Mouse (Mus musculus) C2C12 (cell line): ENCODE results near the gene Cabp1. TPM values are rescaled to one million over a fixed set of nuclear protein-coding genes. Genes with fewer than 3 reads are reported as not detected.
A peak's percentile ranks its signal among the peaks of the same experiment; 100 is the strongest.

Source experiments
- H3K27me3 ChIP-seq: one replicate; pipeline ENCODE4 v1.6.1; 2011; ENCODE audit not compliant: control insufficient read depth, insufficient read depth, insufficient read length
- H3K36me3 ChIP-seq: one replicate; pipeline ENCODE4 v1.6.1; 2011; ENCODE audit not compliant: control insufficient read depth, insufficient read depth
- H3K4me3 ChIP-seq: one replicate; pipeline ENCODE4 v1.5.1; 2011; ENCODE audit warnings: mild to moderate bottlenecking, control low read depth; ENCODE audit not compliant: poor library complexity, insufficient read depth, severe bottlenecking
- H3K79me2 ChIP-seq: one replicate; pipeline ENCODE4 v1.6.1; 2011; ENCODE audit not compliant: control insufficient read depth, insufficient read depth
- H3K79me3 ChIP-seq: one replicate; pipeline ENCODE4 v1.6.1; 2011; ENCODE audit warnings: low read depth, control low read depth
- H3ac ChIP-seq: one replicate; pipeline ENCODE3; 2011; ENCODE audit warnings: low read depth; ENCODE audit not compliant: control insufficient read depth, insufficient read length
- CEBPB ChIP-seq: IDR thresholded peaks from one replicate; pipeline ENCODE4 v1.6.1; 2011; ENCODE audit warnings: low read depth, mild to moderate bottlenecking, control low read depth, moderate library complexity
- CTCF ChIP-seq: IDR thresholded peaks from one replicate; pipeline ENCODE4 v1.5.1; 2011; ENCODE audit not compliant: control insufficient read depth, insufficient read depth, insufficient read length
- FOSL1 ChIP-seq: IDR thresholded peaks from one replicate; pipeline ENCODE4 v1.8.0; 2011; ENCODE audit warnings: mild to moderate bottlenecking, low read length; ENCODE audit not compliant: poor library complexity, insufficient read depth, severe bottlenecking
- MAX ChIP-seq: IDR thresholded peaks from one replicate; pipeline ENCODE4 v1.6.1; 2011; ENCODE audit warnings: mild to moderate bottlenecking, control low read depth
- MYOD1 ChIP-seq: IDR thresholded peaks from one replicate; pipeline ENCODE4 v1.6.1; 2011; ENCODE audit warnings: low read depth; ENCODE audit not compliant: control insufficient read depth, insufficient read length
- MYOG ChIP-seq: IDR thresholded peaks from one replicate; pipeline ENCODE4 v1.6.1; 2011; ENCODE audit not compliant: control insufficient read depth, insufficient read length; ENCODE audit errors: extremely low read depth
- USF1 ChIP-seq: IDR thresholded peaks from one replicate; pipeline ENCODE4 v1.6.1; 2011; ENCODE audit warnings: low read depth, mild to moderate bottlenecking, control low read depth, moderate library complexity
- polyA plus RNA-seq: library from polyadenylated mRNA; unstranded; fragments of >200 nt; fragmentation: generic; extraction: Trizol; gene quantifications from one replicate; pipeline ENCODE4 v1.2.1, GENCODE M21; 2012; ENCODE audit warnings: missing spikeins

The Cabp1 gene
- polyA plus RNA-seq, 1 experiment: 0.12 TPM

GRCm38 (mm10) chr5:115212451-115212850 is 18.3 kb upstream of the Cabp1 start:
- Histone ChIP-seq H3K79me2 (no peaks in the 10 kb centered on the region), H3K4me3 (no peak overlapping the region), H3K79me3 (no peaks in the 10 kb centered on the region), H3K27me3 (no peaks in the 10 kb centered on the region), H3ac (no peak overlapping the region), H3K36me3 (no peaks in the 10 kb centered on the region)
- TF ChIP-seq USF1 (no peak), FOSL1 (no peak), MYOG (no peak), MYOD1 (no peak), MAX (no peak)

- H3K4me3 ChIP-seq: no peak overlapping the region
- peaks cover 3% of the 10 kb centered on the region for H3K27me3 ChIP-seq
- no peaks in the 10 kb centered on the region for H3K36me3 ChIP-seq
- TF ChIP-seq FOSL1: no peak
- peak; percentile 18 for TF ChIP-seq CTCF
- TF ChIP-seq CEBPB: no peak
- H3ac ChIP-seq: no peak overlapping the region
- H3K79me3 ChIP-seq: no peaks in the 10 kb centered on the region
- H3K79me2 ChIP-seq: no peaks in the 10 kb centered on the region
Observed at GRCm38 (mm10) chr5:115210380-115210779, 16.2 kb upstream of the Cabp1 start.

- Histone ChIP-seq H3ac (no peak overlapping the region), H3K4me3 (no peak overlapping the region), H3K79me2 (no peaks in the 10 kb centered on the region), H3K27me3 (peaks cover 6% of the 10 kb centered on the region), H3K36me3 (no peaks in the 10 kb centered on the region), H3K79me3 (no peaks in the 10 kb centered on the region)
- TF ChIP-seq MYOD1 (no peak), MYOG (no peak), FOSL1 (no peak), CTCF (no peak), USF1 (no peak), CEBPB (no peak), MAX (no peak)
Observed at GRCm38 (mm10) chr5:115208601-115209000, 14.4 kb upstream of the Cabp1 start.

GRCm38 (mm10) chr5:115207892-115208291 is 13.7 kb upstream of the Cabp1 start:
- no peaks in the 10 kb centered on the region for H3K79me3 ChIP-seq
- no peak overlapping the region for H3ac ChIP-seq
- no peaks in the 10 kb centered on the region for H3K36me3 ChIP-seq
- TF ChIP-seq CTCF: no peak
- no peak for TF ChIP-seq FOSL1
- no peak for TF ChIP-seq MAX
- TF ChIP-seq USF1: no peak
- TF ChIP-seq MYOD1: no peak
- TF ChIP-seq MYOG: no peak
- no peak overlapping the region for H3K4me3 ChIP-seq
- H3K27me3 ChIP-seq: peaks cover 6% of the 10 kb centered on the region
- H3K79me2 ChIP-seq: no peaks in the 10 kb centered on the region

- TF ChIP-seq CEBPB (no peak), MYOD1 (no peak), MAX (no peak), MYOG (no peak), USF1 (no peak), FOSL1 (no peak), CTCF (no peak)
- H3K36me3 ChIP-seq: no peaks in the 10 kb centered on the region
- H3K79me3 ChIP-seq: no peaks in the 10 kb centered on the region
- H3K79me2 ChIP-seq: no peaks in the 10 kb centered on the region
- no peak overlapping the region for H3K4me3 ChIP-seq
- H3K27me3 ChIP-seq: peaks cover 6% of the 10 kb centered on the region
- no peak overlapping the region for H3ac ChIP-seq
Observed at GRCm38 (mm10) chr5:115207244-115207643, 13.1 kb upstream of the Cabp1 start.

GRCm38 (mm10) chr5:115204562-115205311 is 10.6 kb upstream of the Cabp1 start:
- Histone ChIP-seq H3ac (peak overlapping the region; percentile 24), H3K79me3 (no peaks in the 10 kb centered on the region), H3K79me2 (no peaks in the 10 kb centered on the region), H3K36me3 (no peaks in the 10 kb centered on the region), H3K4me3 (no peak overlapping the region), H3K27me3 (peaks cover 6% of the 10 kb centered on the region)
- TF ChIP-seq MYOD1 (no peak), FOSL1 (no peak), MAX (no peak), CEBPB (no peak), USF1 (no peak), CTCF (no peak), MYOG (no peak)
